Mouse (Mus musculus) T-cell, adult 2 months (primary cell): Measurements from ENCODE around the gene Eif2d.
"Not testable (repeated sequence)": the region's sequence is repeated elsewhere in the genome, so short reads cannot be mapped to it uniquely, and the experiment has no call there.

ENCODE experiments used
- DNase-seq: peaks from one replicate; pipeline ENCODE4 v3.0.0; 2022; ENCODE audit warnings: low spot score

Gene Eif2d

DNA sequence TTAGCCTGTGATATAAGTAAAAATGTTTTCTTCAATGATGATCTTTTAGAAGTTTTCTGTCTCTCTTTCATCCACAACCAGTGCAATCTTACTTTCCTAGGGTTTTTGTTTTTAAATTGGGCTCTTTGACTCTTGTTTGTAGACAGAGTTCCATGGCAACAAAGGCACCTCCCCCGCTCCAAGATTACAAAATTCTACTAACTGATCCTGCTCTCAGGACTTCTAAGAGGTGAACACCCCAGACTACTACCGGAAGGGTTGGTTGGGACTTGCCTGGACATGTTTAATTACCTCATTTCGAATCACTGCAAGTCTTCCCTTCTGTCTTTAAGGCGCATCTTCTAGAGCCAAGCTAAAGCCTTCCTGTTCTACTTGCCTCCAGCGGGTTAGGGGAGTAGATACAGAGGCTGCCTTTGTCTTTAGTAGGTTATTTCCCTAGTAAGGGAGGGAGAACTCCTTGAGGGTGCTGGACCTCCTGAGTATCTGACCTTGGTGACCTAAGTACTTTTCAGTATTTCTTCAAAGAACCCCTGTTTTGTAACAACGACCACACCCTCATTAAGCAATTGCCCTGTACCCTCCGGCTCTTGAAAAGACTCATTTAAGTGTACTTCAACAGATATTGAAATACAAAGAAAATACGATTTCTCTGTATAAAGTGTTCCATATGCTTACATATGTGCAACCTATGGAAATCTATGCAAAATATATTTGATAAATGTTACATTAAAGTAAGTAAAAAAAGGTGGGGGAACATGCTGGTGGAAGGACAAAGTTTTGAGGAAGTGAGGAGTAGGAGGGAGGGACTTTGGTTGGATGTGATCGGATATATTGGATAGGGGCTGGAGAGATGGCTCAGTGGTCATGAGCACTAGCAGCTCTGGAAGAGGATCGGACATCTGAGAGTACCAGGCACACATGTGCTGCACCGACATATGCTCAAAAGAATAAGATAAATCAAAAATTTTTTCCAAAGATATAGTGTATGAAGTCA lies 13.6 kb upstream of the Eif2d start:
- DNase-seq = no peak

GRCm38 (mm10) chr1:131141449-131141848 lies 11.5 kb upstream of the Eif2d start:
- DNase-seq = no peak

DNA sequence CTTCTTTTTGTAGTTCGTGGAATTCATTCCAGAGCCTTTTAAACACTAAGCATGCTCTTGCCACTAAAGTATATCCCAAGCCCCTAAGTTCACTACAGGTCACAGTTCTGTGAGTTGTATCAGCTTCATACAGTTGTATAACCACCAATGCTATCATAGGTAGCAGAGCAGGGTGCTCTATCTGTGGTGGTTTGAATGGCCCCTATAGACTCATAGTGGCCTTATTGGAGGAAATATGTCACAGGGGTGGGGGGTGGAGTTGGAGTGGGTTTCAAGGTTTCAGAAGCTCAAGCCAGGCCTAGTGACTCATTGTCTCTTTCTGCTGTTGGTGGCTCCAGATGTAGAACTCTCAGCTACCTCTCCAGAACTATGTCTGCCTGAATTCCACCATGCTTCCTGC lies 10.5 kb upstream of the Eif2d start:
- DNase-seq = no peak

DNA sequence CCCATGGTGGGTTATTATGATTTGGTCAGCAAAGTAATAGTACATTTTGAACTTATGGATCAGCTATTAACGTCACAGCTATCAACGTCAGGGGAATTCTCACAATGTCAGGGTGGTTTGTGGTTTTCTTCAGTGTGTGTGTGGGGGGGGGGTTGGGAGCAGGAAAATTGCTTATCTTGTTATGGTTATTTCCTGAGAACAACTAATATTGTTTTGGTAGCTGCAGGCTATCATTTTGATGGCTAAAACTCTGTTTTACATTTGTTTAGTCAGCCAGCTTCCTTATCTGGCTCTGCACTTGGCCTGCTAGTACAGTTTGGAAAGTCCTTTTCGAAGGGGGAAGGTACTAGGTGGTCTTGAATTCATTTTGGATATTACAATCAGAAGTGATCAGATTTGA lies 7.8 kb upstream of the Eif2d start:
- not testable (repeated sequence) for DNase-seq

DNA sequence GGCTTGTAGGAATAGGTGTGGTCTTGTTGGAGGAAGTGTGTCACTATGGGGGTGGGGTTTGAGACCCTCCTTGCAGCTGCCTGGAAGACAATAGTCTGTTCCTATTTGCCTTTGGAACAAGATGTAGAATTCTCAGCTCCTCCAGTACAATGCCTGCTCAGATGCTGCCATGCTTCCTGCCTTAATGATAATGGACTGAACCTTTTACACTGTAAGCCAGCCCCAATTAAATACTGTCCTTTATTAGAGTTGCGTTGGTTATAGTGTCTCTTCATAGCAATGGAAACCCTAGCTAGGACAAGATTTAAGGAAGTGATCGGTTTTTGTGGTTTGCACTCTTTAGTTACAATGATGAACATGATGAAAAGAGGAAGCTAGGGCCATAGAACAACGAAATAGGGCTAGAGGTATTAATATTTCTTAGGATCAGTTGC lies 6.8 kb upstream of the Eif2d start:
- no peak for DNase-seq

DNA sequence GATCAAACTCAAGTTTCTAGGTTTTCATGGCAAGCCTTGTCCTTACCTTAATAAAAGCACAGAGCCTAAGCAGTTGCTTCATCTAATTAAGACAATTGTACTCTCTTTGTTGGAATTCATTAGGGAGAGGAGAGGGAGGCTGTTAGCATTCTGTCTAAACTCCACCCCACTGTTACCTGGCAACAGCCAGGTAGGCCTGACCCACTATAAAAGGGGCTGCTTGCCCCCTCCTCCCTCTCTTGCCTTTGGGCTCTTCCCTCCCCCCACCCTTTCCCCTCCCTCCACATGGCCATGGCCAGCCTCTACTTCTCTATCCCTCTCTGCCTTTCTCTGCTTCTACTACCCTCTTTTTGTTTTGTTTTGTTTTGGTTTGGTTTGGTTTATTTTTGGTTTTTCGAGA lies 3.5 kb upstream of the Eif2d start:
- DNase-seq = no peak

- peak; percentile 65 for DNase-seq
Observed at GRCm38 (mm10) chr1:131155456-131155855, 2.5 kb downstream of the Eif2d start.

- DNase-seq = not testable (repeated sequence)
Observed at GRCm38 (mm10) chr1:131159573-131160327, 6.8 kb downstream of the Eif2d start.

- DNase-seq = no peak
Observed at GRCm38 (mm10) chr1:131161091-131161490, 8.1 kb downstream of the Eif2d start.

GRCm38 (mm10) chr1:131164427-131164826 lies 11.4 kb downstream of the Eif2d start:
- DNase-seq = no peak

DNA sequence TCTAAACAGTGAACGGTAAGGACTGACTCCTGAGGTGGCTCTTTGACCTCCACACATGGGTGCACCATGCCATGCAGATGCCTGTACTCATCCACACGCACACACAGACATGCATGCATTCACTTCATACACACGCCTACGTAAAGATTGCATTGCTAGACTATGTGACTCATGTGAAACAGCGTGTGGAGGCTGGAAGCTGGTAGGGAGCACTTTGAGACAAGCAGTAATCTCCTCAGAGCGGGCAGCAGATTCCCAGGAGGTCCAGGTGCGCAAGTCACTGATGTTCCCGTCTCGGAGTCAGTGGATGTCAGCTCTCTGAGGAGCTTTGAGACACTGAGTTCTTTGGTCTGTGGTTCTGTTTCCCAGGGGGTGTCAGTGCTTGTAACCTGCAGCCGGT lies 14.6 kb downstream of the Eif2d start:
- no peak for DNase-seq

GRCm38 (mm10) chr1:131173001-131173400 lies 20.0 kb downstream of the Eif2d start:
- DNase-seq = no peak

- DNase-seq = no peak
Observed at GRCm38 (mm10) chr1:131173809-131174208, 20.8 kb downstream of the Eif2d start.

DNA sequence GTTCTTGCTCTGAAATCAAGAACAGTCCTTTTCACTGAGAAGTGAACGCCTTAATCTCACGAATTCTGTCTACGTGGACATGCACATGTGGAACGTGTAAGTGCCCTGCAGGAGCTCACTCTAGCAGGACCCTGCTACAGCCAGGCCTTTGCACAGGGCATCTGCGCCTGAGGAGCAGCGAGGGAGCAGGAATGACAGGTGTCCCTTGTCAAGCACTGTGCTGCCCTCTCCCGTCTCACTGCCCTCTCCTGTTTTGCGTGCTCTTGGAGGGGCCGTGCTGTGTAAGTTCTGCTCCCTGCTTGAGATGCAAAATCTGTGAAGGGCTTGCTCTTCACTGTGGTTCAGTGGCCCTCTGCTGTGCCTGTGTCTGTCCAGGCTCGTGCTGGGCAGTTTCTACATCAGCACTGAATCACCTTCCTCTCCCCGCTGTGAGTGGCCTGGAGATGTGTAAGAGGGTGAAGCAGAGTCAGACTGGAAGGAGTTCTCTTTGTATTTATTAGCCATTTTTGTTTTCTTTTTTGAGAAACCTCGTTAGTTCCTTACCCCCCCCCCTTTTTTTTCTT lies 21.4 kb downstream of the Eif2d start:
- DNase-seq = no peak

DNA sequence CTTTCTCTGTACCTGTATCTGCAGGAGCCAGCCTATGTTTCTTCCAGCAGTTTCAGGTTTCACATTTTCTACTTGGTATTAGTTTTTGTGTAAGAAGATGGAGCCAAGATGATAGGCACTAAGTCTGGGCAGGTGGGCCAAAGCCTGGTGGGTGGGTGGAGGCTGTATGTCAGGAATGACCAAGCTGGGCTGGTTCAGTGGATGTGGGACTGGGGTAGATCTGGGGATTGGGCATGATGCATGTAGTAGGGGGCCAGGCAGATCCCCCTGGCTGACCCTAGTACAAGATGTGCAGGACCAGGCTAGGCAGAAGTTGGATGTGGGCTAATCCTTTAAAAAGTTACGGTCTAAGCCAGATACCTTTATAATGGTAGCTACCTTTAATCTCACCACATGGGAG lies 22.2 kb downstream of the Eif2d start:
- DNase-seq = no peak

- no peak for DNase-seq
Observed at GRCm38 (mm10) chr1:131175819-131176218, 22.8 kb downstream of the Eif2d start.

DNA sequence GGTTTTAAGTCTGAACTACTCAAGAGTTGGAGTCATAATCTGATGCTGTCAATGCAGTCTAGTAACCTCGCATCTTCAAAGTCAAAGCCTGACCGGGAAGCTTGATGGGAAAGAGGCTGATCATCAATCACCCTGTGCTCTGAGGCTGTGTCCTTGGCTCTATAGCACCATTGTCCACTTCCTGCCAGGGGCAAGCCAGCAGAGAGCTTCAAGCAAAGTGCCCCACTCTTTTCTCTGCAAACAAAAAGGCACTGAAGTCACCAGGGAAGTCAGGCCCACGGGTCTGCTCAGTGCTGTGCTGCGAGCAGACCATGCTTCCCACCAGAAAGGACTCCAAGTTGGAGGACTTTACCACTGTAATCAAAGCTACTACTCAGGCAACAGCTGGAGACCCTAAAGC lies 24.3 kb downstream of the Eif2d start:
- no peak for DNase-seq

GRCm38 (mm10) chr1:131178083-131178482 lies 25.1 kb downstream of the Eif2d start:
- DNase-seq = no peak

DNA sequence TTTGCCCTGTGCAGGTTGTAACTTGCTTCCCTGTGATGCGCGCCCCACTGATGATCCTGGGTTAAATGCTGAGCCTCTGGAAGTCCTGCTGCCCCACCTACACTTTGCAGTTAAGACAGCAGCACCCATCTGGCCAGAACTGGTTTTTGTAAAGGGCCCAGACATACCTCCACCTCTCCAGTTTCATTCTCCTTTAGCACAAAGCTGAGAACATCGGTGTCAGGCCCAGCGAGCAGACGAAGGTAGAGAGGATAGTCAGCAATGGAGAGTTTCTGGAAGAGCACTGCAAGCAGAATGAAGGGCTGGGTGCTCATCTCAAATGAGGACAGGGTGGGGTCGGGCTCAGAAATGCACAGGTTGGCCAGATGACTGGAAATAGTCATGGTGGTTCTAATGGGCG lies 27.4 kb downstream of the Eif2d start:
- DNase-seq = no peak

GRCm38 (mm10) chr1:131181642-131182527 lies 28.9 kb downstream of the Eif2d start:
- DNase-seq = peak; percentile 88

- peak; percentile 47 for DNase-seq
Observed at GRCm38 (mm10) chr1:131183201-131183600, 30.2 kb downstream of the Eif2d start.
